Mouse (Mus musculus) c-Kit-negative CD71-positive TER-119-positive erythroid progenitor cells, embryonic 14.5 days (primary cell): Measurements from ENCODE around the gene Eml1.

Experiments used
- DNase-seq: peaks from one replicate; pipeline ENCODE4 v3.0.0-alpha.2; 2013; ENCODE audit warnings: low read depth, low spot score

Eml1 gene

GRCm38 (mm10) chr12:108370596-108371428, at the start of gene Eml1:
TSS of gene Eml1 (plus strand) at chr12:108370957.
- no peak for DNase-seq

- DNase-seq, result no peak
Observed at GRCm38 (mm10) chr12:108326401-108326800, 44.4 kb upstream of the Eml1 start.

GRCm38 (mm10) chr12:108327889-108328491, 42.8 kb upstream of the Eml1 start:
- DNase-seq, result no peak

GRCm38 (mm10) chr12:108333056-108333455, 37.7 kb upstream of the Eml1 start:
- no peak for DNase-seq

- DNase-seq, result no peak
Observed at GRCm38 (mm10) chr12:108333481-108333882, 37.3 kb upstream of the Eml1 start.

- peak; percentile 47 for DNase-seq
Observed at GRCm38 (mm10) chr12:108333895-108334445, 36.8 kb upstream of the Eml1 start, which contains the start of gene Cyp46a1. TSS of gene Cyp46a1 (plus strand) at chr12:108334381.

- no peak for DNase-seq
Observed at GRCm38 (mm10) chr12:108334529-108334928, 36.2 kb upstream of the Eml1 start.

- DNase-seq, result no peak
Observed at GRCm38 (mm10) chr12:108338572-108339190, 32.1 kb upstream of the Eml1 start.

GRCm38 (mm10) chr12:108348151-108348550, 22.6 kb upstream of the Eml1 start:
- DNase-seq, result no peak

- no peak for DNase-seq
Observed at GRCm38 (mm10) chr12:108349026-108349425, 21.7 kb upstream of the Eml1 start.

- no peak for DNase-seq
Observed at GRCm38 (mm10) chr12:108350931-108351330, 19.8 kb upstream of the Eml1 start.

- no peak for DNase-seq
Observed at GRCm38 (mm10) chr12:108352371-108353136, 18.2 kb upstream of the Eml1 start.

GRCm38 (mm10) chr12:108354284-108354683, 16.5 kb upstream of the Eml1 start:
- DNase-seq, result no peak

- no peak for DNase-seq
Observed at GRCm38 (mm10) chr12:108355271-108355670, 15.5 kb upstream of the Eml1 start.

GRCm38 (mm10) chr12:108355986-108356385, 14.8 kb upstream of the Eml1 start:
- no peak for DNase-seq

GRCm38 (mm10) chr12:108363796-108364195, 7.0 kb upstream of the Eml1 start:
- DNase-seq, result no peak

GRCm38 (mm10) chr12:108365340-108365739, 5.4 kb upstream of the Eml1 start:
- no peak for DNase-seq

GRCm38 (mm10) chr12:108365868-108366267, 4.9 kb upstream of the Eml1 start:
- no peak for DNase-seq

GRCm38 (mm10) chr12:108367909-108368308, 2.8 kb upstream of the Eml1 start:
- DNase-seq, result no peak

- no peak for DNase-seq
Observed at GRCm38 (mm10) chr12:108368921-108369320, 1.8 kb upstream of the Eml1 start.

- DNase-seq, result no peak
Observed at GRCm38 (mm10) chr12:108371429-108371765, 640 bp downstream of the Eml1 start.

- no peak for DNase-seq
Observed at GRCm38 (mm10) chr12:108372241-108372640, 1.5 kb downstream of the Eml1 start.
